Mouse (Mus musculus): ENCODE measurements around the gene Zfp157. TPM values are rescaled to one million over a fixed set of nuclear protein-coding genes. Genes with fewer than 3 reads are reported as not detected.

The Zfp157 gene
- polyA plus RNA-seq, 1 experiment from 2014 or later = 44.9 TPM

Other genes starting within 250 kb of the Zfp157 start
- 10.0 and 10.8 TPM in 2 replicates for gene Mblac1, start 247.2 kb upstream of the Zfp157 start, polyA plus RNA-seq (2014; fragmentation: Nextera tagmentation; extraction: Ambion mirVana)
- not detected in 2 replicates for gene Nxpe5, start 215.6 kb upstream of the Zfp157 start, polyA plus RNA-seq (2014; fragmentation: Nextera tagmentation; extraction: Ambion mirVana)
- 44.1 and 47.8 TPM in 2 replicates for gene Lamtor4, start 186.0 kb upstream of the Zfp157 start, polyA plus RNA-seq (2014; fragmentation: Nextera tagmentation; extraction: Ambion mirVana)
- 5.0 and 5.2 TPM in 2 replicates for gene BC037034, start 177.4 kb upstream of the Zfp157 start, polyA plus RNA-seq (2014; fragmentation: Nextera tagmentation; extraction: Ambion mirVana)
- gene Gal3st4, start 168.6 kb upstream of the Zfp157 start, polyA plus RNA-seq (2014; fragmentation: Nextera tagmentation; extraction: Ambion mirVana) = 4.6 and 5.5 TPM in 2 replicates
- 0.14 and 0.20 TPM in 2 replicates for gene Gm43720, start 161.5 kb upstream of the Zfp157 start, polyA plus RNA-seq (2014; fragmentation: Nextera tagmentation; extraction: Ambion mirVana)
- 15.5 and 16.5 TPM in 2 replicates for gene Gpc2, start 161.5 kb upstream of the Zfp157 start, polyA plus RNA-seq (2014; fragmentation: Nextera tagmentation; extraction: Ambion mirVana)
- 2.2 and 4.1 TPM in 2 replicates for gene Stag3, start 161.2 kb upstream of the Zfp157 start, polyA plus RNA-seq (2014; fragmentation: Nextera tagmentation; extraction: Ambion mirVana)
- gene Pvrig, start 99.5 kb upstream of the Zfp157 start, polyA plus RNA-seq (2014; fragmentation: Nextera tagmentation; extraction: Ambion mirVana) = not detected in 2 replicates
- gene 1700123K08Rik, start 123.2 kb downstream of the Zfp157 start, polyA plus RNA-seq (2014; fragmentation: Nextera tagmentation; extraction: Ambion mirVana) = not detected in 2 replicates
- gene Zfp68, start 178.3 kb downstream of the Zfp157 start, polyA plus RNA-seq (2014; fragmentation: Nextera tagmentation; extraction: Ambion mirVana) = 73.1 and 81.9 TPM in 2 replicates
- 10.6 and 11.2 TPM in 2 replicates for gene A430033K04Rik, start 181.4 kb downstream of the Zfp157 start, polyA plus RNA-seq (2014; fragmentation: Nextera tagmentation; extraction: Ambion mirVana)

Measured in midbrain, embryonic 11.5 days (tissue).